Mouse (Mus musculus): ENCODE measurements at regions not wholly inside any gene's neighbourhood (a gene's known extent, or its start where the extent isn't known, plus 50 kb on each side); places are given as distances from the start of the nearest gene placed in this dataset.

DNA sequence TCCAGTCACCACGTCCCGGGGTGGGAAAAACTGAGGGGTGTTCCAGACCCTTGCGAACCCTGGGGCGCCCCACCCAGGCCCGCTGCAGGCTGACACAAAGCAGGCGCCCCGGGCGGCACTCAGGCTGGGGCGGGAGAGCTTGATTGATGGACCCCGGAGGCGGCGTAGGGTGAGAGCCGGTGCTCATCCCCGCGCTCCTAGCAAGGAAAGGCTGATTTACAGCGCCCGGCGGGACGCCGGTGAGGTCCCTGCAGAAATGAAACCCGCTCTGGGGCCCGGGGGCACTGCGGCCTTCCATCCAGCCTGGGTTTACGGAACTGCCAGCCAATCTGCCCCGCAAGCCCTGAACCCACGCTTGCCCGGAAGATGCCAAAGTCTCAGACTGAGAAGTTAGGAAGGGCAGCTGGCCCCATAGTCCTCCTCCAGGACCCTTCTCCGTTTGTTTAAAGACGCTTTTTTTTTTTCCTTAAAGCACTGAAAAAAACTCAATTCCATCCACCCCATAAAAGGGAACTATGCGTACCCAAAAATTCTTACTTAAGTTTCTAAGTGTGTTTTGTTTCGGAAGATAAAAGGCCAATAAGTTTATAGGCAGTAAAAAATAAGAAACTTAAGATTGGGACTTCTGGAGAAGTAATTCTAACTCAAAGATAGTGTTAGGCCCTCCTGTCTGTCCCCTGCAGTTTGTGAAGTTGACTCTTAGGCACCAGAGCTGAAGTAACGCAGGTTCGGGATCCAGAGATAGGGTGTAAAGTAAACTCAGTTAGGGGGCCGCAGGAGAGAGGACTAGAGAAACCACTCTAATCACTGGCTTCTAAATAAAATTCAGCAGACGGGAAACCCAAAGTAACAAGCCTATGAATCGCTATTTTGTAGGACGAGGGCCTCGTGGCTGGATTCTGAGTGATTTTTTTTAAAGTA, 263.4 kb upstream of the Nfe2l3 start:
- no peak for DNase-seq

DNA sequence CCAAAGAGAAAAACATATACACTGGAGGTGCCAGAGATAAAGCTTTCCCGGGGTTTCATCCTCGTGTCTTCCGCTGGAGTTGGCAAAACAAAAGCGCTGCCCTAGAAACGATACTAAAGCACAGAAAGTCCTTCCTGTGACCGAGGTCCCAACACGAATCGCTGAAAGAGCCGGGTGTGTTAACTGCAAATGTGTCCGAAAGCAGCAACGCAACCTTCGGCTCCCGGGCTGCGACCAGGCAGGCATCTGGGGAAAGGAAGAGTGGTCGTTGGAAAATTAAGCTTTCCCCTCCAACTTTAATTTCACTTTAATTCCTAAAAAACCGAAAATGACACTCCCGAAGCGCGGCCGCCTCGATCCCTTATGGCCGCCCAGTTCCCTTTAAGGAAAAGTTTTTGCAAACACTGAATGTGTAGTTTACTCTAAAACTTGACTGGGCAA, 262.5 kb upstream of the Nfe2l3 start:
- no peak for DNase-seq

DNA sequence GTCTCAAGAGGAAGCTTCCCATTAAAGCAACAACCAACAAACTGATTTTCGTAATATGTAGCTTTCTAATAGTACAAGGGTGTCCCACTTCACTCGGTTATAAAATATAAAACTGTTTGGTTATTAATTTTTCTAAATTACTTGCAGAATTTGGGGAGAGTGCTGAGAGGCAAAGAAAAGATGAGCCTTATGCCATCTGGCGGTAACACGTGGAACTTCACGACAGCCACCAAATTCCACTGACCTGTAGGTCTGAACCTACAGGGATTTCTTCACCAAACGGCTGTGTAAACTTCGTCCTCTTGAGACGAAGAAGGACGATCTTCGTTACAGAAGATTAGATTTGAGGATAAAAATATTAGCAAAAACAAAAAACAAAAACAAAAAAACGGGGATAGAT, 262.1 kb upstream of the Nfe2l3 start:
- DNase-seq, result peak; percentile 45

DNA sequence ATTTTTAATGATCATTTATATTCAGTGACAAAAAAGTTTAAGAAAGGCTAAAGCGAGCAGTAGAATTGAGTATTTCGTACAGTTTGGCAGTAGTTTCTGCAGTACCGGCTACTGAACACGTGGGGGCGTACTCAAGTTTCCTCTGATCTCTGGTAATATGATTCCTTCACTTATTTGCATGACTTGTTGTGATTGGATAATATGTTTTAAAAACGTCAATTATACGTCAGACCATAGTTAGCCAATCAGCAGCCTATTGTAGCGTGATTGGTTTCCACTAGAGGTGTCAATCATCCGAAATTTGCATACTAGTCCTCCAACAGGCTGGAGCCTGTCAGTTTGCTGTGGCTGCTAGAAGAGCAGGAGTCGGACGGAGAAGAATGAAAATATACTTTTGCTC, 261.6 kb upstream of the Nfe2l3 start:
- DNase-seq, result no peak

DNA sequence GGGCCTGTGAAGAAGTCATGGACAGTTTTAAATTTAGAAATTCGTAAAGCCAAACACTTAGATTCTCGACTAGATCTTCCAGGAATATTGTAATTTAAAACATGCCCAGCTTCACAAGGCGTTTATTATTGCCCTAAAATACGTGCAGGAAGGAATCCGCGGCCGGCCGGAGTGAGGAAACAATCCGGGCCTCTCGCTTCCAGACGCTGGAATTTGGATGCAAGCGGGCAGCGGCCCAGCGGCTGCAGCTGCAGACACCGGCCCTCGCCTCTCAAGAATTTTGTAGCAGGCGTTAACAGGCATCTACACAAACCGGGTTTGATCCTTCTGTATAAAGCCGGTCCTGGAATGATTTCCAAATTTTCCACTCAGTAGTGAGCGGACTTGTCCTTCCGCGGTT, 260.7 kb upstream of the Nfe2l3 start:
- no peak for DNase-seq

DNA sequence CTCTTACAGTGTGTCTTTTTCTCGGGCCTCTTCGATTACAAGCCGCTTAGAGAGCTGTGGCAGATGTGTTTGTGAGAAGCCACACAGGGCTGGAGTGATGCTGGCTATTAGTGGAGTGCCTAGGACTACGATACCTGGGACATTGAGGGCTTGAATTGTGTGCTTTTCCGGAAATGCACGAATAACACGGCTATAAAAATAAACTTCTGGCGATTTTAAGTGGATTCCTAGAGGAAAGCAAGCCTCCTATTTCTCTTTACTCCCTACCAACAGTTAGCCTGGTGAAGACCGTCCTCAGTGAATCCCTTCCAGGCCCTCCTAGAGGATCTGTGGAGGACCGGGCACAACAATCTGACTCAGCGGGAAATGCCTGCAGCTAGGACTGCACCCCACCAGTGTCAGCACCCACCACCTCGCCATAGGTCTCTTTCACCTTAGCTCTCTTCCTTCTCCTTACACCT, 260.1 kb upstream of the Nfe2l3 start:
- no peak for DNase-seq

DNA sequence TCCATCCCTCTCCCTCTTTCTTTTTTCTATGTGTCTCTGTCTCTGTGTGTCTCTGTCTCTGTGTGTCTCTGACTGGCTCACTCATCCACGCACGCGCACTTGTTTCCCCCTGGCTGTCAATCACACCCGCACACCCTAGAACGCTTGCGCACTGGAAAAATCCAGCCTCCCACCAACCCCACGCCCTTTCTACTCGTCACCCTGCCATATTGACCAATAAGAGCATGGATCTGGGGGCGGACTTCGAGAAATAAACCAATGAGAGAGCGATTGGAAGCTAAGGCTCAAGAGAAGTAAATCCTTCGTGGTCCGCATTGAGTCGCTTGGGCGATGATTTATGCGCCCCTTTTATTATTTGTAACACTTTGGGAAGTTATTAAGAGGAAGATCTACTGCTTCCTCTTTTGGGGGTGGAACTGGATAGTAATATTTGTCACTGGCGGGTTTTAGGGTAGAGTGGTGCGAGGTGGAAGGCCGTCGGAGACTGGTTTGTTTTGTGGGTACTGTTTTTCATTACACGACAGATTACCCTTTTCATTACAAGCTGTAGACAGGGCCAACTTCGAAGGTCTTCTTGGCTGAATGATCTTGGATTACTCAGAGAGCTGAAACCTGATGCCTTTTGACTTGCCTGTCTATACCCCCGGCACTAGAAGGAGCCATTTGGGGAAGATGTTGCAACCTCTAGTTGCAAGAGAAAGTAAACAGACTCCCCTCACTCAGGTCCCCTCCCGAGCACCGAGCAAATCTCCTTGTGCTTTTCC, 259.4 kb upstream of the Nfe2l3 start:
- DNase-seq, result peak; percentile 71

DNA sequence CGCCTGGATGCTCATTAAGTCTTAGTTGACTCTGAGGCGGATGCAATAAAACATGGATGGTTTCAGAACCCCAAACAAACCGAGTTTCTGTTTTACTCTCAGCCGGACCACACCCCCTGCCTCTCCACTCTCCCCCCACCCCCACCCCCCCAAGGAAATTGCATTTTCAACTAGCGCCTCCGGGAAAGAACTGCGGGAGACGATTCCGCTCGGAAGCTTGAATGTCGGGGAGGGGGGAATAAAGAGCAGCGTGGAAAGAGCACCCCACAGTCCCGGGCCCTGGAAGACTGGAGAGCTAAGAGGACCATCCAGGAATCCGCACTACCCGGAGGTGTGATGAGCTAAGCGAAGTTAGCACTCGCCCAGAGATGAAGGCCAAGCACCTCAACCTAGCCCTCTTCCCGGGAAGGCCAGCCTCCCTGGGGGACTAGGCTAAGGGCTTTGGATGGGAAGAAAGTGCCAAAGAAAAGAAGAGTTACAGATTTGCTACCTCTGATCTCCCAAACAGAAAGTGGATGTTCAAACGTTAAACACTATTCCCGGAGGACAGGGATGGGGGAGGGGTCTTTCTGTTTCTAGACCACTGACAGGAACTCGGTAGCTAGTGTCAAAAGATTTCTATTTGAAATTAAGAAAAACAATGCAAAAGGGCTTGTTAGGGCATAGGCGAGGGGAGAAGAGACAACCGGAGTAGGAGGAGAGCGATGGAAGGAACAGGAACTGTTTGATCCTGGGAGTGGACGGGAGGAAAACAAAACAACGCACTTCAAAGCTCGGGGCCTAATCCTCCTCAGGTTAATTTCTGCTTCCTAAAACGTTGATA, 258.6 kb upstream of the Nfe2l3 start:
- no peak for DNase-seq

DNA sequence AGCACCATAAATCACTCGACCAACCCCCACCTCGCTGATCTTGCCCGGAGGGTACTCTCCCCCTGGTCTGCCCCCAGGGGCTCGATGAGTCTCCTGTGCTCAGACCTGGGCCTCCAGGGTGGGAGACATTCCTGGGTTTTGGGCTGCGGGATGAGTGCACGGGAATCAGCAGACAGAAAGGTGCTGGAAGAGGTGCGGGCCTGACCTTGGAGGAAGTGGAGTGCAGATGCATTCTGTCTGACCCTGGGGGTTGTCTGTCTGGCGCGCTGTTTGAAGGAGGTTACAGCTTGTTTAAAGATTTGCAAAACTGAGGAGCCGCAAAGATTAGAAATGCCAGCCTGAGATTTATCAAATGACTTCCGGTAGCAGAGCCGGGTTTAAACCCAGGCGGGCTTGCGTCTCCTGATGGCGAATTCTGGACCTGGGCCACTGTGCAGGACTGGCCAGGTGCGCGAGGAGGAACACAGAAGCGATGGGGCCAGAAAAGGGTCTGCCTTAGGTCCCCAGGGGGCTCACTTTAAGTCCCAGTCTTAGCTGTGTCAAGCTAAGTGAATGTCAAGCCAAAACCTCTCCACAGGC, 257.9 kb upstream of the Nfe2l3 start:
- DNase-seq, result no peak

DNA sequence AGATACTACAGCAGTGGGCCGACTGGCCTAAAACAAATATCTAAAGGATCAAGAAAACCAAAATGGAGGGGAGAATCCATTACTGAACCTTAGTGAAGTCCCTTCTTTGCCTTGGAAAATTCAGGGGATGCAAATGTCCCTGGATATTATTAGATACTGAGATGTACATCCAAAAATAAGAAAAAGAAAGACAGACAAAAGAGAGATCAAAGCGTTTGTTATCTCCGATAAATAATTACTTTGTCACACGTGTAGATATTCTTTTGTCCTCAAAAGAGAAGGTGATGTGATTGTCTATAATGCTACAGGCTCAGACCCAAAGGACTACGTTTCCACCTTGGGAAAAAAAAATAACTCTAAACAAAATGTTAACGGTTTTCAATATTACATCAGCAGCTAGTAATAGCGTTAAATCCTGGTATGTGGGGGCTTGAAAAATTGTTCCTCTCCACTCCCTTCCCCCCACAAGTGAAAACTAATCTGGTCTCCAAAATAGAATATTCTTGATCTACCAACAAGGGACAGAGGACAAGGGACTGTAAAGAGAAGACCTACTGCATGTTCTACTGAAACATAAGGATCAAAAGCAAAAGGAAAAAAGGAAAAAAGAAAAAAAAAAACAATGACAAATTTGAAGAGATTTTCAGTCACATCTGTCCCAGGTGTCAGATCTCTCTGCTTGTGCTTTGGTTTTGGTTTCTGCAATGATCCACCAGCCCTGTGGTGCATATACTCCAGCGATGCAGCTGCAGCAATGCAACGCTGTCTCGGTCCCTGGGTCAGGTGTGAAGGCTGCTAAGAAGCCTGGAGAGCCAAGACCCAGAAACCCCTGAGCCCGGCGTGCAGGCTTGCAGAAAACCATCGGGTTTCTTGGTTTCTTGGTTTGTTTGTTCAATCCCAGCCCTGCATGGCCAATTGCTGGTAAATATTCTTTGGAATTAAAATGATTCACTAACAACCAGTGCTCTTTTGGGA, 256.6 kb upstream of the Nfe2l3 start:
- DNase-seq, result no peak

DNA sequence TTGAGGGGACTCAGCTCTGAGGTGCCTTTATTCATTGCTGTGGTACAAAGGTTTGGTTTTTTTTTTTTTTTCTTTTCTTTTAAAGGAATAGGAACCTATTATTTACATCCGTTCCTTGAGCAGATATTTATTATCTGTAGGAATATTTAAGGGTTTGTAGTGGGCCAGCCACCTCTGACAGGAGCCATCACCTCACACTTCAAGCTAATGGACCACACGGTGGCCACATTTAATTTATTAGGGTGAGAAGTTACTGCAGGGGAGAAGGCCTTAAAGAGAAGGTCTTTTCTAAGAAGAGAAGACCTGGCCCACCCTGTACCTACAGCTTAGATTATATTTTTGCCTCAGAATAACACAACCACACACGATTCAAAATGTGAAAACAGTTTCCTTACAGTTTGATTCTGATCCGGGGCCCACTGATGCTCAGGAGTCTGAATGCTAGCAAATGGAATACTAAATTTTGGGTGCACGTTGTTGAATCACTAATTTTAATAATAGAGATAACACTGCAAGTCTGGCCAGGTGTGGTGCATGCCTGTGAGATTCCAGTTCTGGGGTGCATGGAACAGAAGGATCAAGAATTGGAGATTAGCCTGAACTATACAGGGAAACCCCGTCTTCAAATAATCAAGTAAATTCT, 255.6 kb upstream of the Nfe2l3 start:
- no peak for DNase-seq

DNA sequence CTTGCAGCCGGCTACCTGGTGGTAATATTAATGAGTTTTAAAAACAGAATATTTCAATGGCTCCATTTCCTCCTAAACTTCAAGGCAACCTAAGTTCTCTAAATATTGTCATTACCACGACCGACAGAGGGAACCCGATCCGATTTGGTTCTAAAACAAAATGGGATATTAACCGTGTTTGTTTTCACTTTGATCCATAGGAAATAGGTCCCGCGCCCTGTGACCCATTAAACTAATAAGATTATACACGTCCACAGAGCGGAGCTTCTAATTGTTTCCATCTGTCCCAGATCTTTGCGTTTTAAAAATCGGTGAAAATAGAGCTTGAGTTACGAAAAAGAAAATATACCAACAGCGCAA, 254.8 kb upstream of the Nfe2l3 start:
- no peak for DNase-seq

DNA sequence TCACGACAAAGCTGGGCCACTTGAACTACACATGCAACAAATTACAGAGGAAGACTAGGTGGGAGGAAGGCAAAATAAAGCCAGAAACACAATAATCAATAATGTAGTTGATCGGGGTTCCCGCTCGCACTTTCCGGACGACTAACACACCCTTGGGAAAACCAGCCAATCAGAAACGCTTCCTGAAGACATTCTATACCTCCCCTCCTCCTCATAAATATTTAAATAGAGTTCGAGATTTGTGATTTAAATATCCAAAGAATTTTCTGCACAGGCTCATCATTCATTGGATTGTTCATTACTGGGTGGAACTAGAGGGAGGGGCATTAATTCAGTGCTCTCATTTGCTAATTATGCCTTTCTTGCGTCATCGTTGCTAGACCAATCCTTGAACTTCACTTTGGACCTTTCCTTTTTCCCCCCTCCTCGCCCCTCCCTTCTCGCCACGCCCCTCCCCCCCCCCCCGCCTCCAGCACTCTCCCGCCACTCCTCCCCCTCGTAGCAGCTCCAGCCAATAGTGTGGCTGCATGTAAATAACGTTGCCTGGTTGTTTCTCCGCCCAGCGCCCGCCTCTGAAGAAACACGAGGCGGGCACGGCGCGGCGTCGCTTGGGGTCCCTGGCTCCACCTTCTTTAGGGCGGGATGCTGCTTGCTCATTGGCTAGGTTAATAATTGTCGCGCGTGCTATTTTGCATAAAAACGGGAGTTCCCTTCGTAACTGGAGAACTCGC, 254.2 kb upstream of the Nfe2l3 start:
- peak; percentile 85 for DNase-seq

DNA sequence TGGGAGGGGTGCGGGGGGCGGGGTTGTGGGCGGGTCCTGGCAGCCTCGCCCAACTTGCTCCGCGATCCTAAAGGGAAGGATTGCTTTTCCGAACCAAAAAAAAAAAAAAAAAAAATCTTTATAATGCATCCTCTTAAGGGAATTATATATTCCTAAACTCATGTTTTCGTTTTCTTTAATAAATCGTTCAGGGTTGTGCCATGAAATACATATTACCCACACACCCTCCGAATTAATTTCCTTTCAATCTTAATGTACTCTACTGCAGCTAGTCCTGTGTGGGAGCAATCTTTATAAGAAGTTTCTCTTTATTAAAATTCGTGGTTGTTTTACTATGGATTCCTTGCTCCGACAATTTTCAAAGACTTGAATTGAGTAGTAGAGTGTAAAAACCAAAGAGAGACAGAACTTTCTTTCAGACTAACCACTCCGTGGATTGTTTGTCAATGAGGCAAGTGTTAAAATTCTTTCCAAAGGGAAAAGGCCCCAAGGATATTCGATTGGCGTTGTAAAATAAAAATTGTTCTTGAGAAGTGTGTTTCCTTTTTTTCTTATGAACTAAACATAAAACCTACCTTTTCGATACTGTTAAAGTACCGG, 253.6 kb upstream of the Nfe2l3 start:
- DNase-seq, result no peak

DNA sequence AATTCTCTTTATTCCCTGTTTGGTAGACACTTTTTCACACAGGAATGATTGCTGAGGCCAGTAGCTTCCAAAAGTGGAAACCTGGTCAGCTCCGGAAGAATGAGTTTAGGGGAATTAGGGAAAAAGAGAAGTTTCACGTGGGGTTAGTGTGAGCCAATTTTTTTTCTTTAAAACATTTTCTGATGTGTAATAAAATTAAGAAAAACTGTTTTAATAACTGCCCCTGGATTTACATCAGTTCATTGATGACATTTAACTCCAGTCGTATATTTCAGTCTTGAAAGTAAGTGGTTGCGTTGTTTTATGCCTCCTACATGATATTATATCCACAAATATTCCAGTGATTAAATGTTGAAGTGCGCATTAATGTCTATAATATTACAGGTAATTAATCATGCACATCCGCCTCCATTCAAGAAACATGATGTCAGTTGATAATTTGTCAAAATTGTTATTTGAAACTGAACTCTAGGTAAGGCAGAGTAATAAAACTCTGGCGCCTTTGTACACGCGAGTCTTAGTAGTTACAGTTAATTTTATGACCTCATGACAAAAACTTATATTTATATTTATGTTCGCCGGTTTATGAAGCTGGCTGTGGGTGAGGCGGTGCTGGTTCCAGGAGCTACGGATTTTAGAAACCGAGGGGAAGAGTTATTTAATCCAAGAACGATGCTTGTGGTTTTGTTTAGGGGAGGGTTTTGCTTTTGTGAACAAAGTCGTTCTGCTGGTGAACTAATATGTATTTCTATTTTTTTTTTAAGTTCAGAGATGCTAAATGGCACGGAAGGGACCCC, 252.5 kb upstream of the Nfe2l3 start:
- no peak for DNase-seq

DNA sequence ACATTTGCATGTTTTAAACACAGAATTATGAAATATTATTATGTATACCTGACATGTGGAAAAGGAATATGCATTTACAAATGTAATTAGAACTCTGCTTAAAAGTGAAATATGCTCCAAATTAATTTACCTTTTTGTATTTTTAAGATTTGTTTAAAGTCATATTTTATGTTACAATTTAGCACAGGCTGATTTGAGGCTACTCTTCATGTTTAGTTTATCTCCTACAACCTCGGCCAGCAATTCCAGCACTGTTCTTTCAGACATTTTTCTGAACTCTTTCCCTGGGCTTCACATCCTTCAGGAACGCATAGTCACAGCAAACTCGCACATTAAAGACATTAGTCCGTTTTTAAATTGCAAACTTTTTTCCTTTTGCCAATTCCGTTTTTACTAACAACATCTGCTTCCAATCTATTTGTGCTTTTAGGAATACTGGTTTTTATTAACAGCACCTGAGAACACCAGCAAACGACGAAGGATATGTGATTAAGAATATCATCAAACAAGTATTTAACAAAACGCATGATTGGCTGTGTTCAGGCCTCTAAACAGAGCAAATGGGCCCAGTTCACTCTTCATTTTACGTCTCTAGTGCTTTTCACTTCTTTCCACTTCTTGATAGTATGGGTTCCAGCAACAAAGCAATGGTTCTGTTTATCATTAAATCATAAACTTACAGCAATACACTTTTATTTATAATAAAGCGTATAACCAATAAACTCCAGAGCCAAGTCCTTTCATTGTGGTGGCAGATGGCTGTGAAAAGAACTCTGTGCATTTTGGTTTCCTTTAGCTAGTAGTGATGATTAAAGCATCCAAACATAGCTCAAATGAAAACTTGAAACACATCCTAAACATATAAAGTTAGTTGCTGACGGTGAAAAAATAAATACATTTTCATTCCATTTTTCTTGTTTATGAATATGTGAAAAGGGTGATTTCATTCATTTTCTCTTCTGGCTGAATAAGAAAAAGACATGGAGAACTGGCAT, 251.3 kb upstream of the Nfe2l3 start:
- no peak for DNase-seq

DNA sequence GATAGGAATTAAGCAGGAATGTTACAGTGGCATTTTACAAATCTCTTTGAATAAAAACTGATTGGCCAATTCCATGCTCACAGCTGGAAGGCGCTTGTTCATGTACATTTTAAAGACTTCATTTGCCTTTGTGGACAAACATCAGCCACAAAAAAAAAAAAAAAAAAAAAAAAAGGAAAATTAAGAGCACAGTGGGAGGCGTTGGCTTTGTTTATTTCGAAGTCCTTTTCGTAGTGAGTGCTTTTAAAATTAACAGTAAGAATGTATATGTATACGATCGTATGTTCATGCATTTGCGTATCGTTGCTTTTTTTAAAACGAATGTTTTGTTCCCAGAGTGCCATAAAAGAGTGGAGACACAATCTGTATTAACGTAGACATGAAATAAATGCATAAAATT, 250.6 kb upstream of the Nfe2l3 start:
- DNase-seq, result no peak

Measured in adrenal gland, adult 2 months (tissue).